Mouse (Mus musculus): ENCODE measurements around the gene Gdpgp1. TPM values are rescaled to one million over a fixed set of nuclear protein-coding genes. Genes with fewer than 3 reads are reported as not detected.

Gdpgp1 gene
- polyA plus RNA-seq, 1 experiment, result 3.4 TPM

- peak; percentile 30 for DNase-seq (ENCODE audit: low read depth)
- TF ChIP-seq POLR2A (IDR thresholded peaks at IDR 0.05; ENCODE audit: borderline replicate concordance, extremely low read depth, insufficient read depth, insufficient read length, poor library complexity, severe bottlenecking), result no peak
- TF ChIP-seq CTCF (IDR thresholded peaks at IDR 0.05; ENCODE audit: borderline replicate concordance, extremely low read depth, insufficient read depth, insufficient read length), result no peak
Measured at GRCm38 (mm10) chr7:80261372-80261990, 28.8 kb downstream of the Gdpgp1 start.

GRCm38 (mm10) chr7:80264606-80265005, 31.9 kb downstream of the Gdpgp1 start:
- DNase-seq (ENCODE audit: low read depth), result no peak
- TF ChIP-seq CTCF (IDR thresholded peaks at IDR 0.05; ENCODE audit: borderline replicate concordance, extremely low read depth, insufficient read depth, insufficient read length) (no peak), POLR2A (IDR thresholded peaks at IDR 0.05; ENCODE audit: borderline replicate concordance, extremely low read depth, insufficient read depth, insufficient read length, poor library complexity, severe bottlenecking) (no peak)

GRCm38 (mm10) chr7:80267764-80268163, 35.1 kb downstream of the Gdpgp1 start:
- no peak for TF ChIP-seq CTCF (IDR thresholded peaks at IDR 0.05; ENCODE audit: borderline replicate concordance, extremely low read depth, insufficient read depth, insufficient read length)
- TF ChIP-seq POLR2A (IDR thresholded peaks at IDR 0.05; ENCODE audit: borderline replicate concordance, extremely low read depth, insufficient read depth, insufficient read length, poor library complexity, severe bottlenecking), result no peak
- no peak for DNase-seq (ENCODE audit: low read depth)

- peak; percentile 97 for DNase-seq (ENCODE audit: low read depth)
- peak; percentile 44; the same call in 1 of the 2 replicates for TF ChIP-seq POLR2A (IDR thresholded peaks at IDR 0.05; ENCODE audit: borderline replicate concordance, extremely low read depth, insufficient read depth, insufficient read length, poor library complexity, severe bottlenecking)
- no peak for TF ChIP-seq CTCF (IDR thresholded peaks at IDR 0.05; ENCODE audit: borderline replicate concordance, extremely low read depth, insufficient read depth, insufficient read length)
Measured at GRCm38 (mm10) chr7:80268897-80269750, 36.5 kb downstream of the Gdpgp1 start, which contains the start of gene Vps33b. Gene Vps33b, plus strand, starts transcription at chr7:80269649.

GRCm38 (mm10) chr7:80269751-80270255, 37.1 kb downstream of the Gdpgp1 start:
- TF ChIP-seq POLR2A (IDR thresholded peaks at IDR 0.05; ENCODE audit: borderline replicate concordance, extremely low read depth, insufficient read depth, insufficient read length, poor library complexity, severe bottlenecking) (no peak), CTCF (IDR thresholded peaks at IDR 0.05; ENCODE audit: borderline replicate concordance, extremely low read depth, insufficient read depth, insufficient read length) (no peak)
- peak; percentile 57 for DNase-seq (ENCODE audit: low read depth)

- TF ChIP-seq POLR2A (IDR thresholded peaks at IDR 0.05; ENCODE audit: borderline replicate concordance, extremely low read depth, insufficient read depth, insufficient read length, poor library complexity, severe bottlenecking) (no peak), CTCF (IDR thresholded peaks at IDR 0.05; ENCODE audit: borderline replicate concordance, extremely low read depth, insufficient read depth, insufficient read length) (no peak)
Measured at GRCm38 (mm10) chr7:80273456-80273855, 40.8 kb downstream of the Gdpgp1 start.

GRCm38 (mm10) chr7:80276374-80276773, 43.7 kb downstream of the Gdpgp1 start:
- DNase-seq (ENCODE audit: low read depth), result no peak

More at GRCm38 (mm10) chr7:80273456-80273855, 40.8 kb downstream of the Gdpgp1 start:
- DNase-seq (ENCODE audit: low read depth), result no peak

GRCm38 (mm10) chr7:80280032-80280431, 47.4 kb downstream of the Gdpgp1 start:
- no peak for TF ChIP-seq CTCF (IDR thresholded peaks at IDR 0.05; ENCODE audit: borderline replicate concordance, extremely low read depth, insufficient read depth, insufficient read length)
- no peak for TF ChIP-seq POLR2A (IDR thresholded peaks at IDR 0.05; ENCODE audit: borderline replicate concordance, extremely low read depth, insufficient read depth, insufficient read length, poor library complexity, severe bottlenecking)
- no peak for DNase-seq (ENCODE audit: low read depth)

More at GRCm38 (mm10) chr7:80276374-80276773, 43.7 kb downstream of the Gdpgp1 start:
- TF ChIP-seq CTCF (IDR thresholded peaks at IDR 0.05; ENCODE audit: borderline replicate concordance, extremely low read depth, insufficient read depth, insufficient read length) (no peak), POLR2A (IDR thresholded peaks at IDR 0.05; ENCODE audit: borderline replicate concordance, extremely low read depth, insufficient read depth, insufficient read length, poor library complexity, severe bottlenecking) (no peak)

- no peak for DNase-seq (ENCODE audit: low read depth)
- TF ChIP-seq POLR2A (IDR thresholded peaks at IDR 0.05; ENCODE audit: borderline replicate concordance, extremely low read depth, insufficient read depth, insufficient read length, poor library complexity, severe bottlenecking), result no peak
- TF ChIP-seq CTCF (IDR thresholded peaks at IDR 0.05; ENCODE audit: borderline replicate concordance, extremely low read depth, insufficient read depth, insufficient read length), result no peak
Measured at GRCm38 (mm10) chr7:80280998-80281397, 48.3 kb downstream of the Gdpgp1 start.

- DNase-seq (ENCODE audit: low read depth), result no peak
- TF ChIP-seq CTCF (IDR thresholded peaks at IDR 0.05; ENCODE audit: borderline replicate concordance, extremely low read depth, insufficient read depth, insufficient read length) (no peak), POLR2A (IDR thresholded peaks at IDR 0.05; ENCODE audit: borderline replicate concordance, extremely low read depth, insufficient read depth, insufficient read length, poor library complexity, severe bottlenecking) (no peak)
Measured at GRCm38 (mm10) chr7:80281646-80282045, 49.0 kb downstream of the Gdpgp1 start.

- DNase-seq (ENCODE audit: low read depth), result no peak
- no peak for TF ChIP-seq POLR2A (IDR thresholded peaks at IDR 0.05; ENCODE audit: borderline replicate concordance, extremely low read depth, insufficient read depth, insufficient read length, poor library complexity, severe bottlenecking)
- no peak for TF ChIP-seq CTCF (IDR thresholded peaks at IDR 0.05; ENCODE audit: borderline replicate concordance, extremely low read depth, insufficient read depth, insufficient read length)
Measured at GRCm38 (mm10) chr7:80283226-80283918, 50.7 kb downstream of the Gdpgp1 start.
